Mouse (Mus musculus): Measurements from ENCODE around the gene Coro1a. TPM values are rescaled to one million over a fixed set of nuclear protein-coding genes. Genes with fewer than 3 reads are reported as not detected.
"Not testable (repeated sequence)": the region's sequence is repeated elsewhere in the genome, so short reads cannot be mapped to it uniquely, and the experiment has no call there.

Gene Coro1a
- polyA plus RNA-seq, 1 experiment, result 229 TPM

- H3K4me3 ChIP-seq (replicated peaks; ENCODE audit: extremely low read depth, low read depth, low read length), result no peak overlapping the region
- H3K4me1 ChIP-seq (ENCODE audit: control insufficient read depth, insufficient read depth, low read length), result peaks cover 9% of the 10 kb centered on the region
- peak; percentile 86 for DNase-seq
- WGBS, result 11% methylated on average over 3 of the region's 3 CpGs
- TF ChIP-seq POLR2A (IDR thresholded peaks at IDR 0.05; ENCODE audit: borderline replicate concordance, extremely low read depth, low read depth, low read length) (no peak), CTCF (IDR thresholded peaks at IDR 0.05; ENCODE audit: insufficient read depth, low read length) (peak; percentile 87)
Measured at GRCm38 (mm10) chr7:126693256-126693655, 14.3 kb downstream of the Coro1a start.

GRCm38 (mm10) chr7:126692426-126692825 is 15.2 kb downstream of the Coro1a start:
- no peak for DNase-seq
- TF ChIP-seq POLR2A (IDR thresholded peaks at IDR 0.05; ENCODE audit: borderline replicate concordance, extremely low read depth, low read depth, low read length) (no peak), CTCF (IDR thresholded peaks at IDR 0.05; ENCODE audit: insufficient read depth, low read length) (no peak)
- H3K4me3 ChIP-seq (replicated peaks; ENCODE audit: extremely low read depth, low read depth, low read length), result no peak overlapping the region
- H3K4me1 ChIP-seq (ENCODE audit: control insufficient read depth, insufficient read depth, low read length), result peaks cover 9% of the 10 kb centered on the region
- WGBS, result 96% methylated on average over 26 of the region's 26 CpGs

- Histone ChIP-seq H3K4me1 (ENCODE audit: control insufficient read depth, insufficient read depth, low read length) (peaks cover 8% of the 10 kb centered on the region), H3K4me3 (replicated peaks; ENCODE audit: extremely low read depth, low read depth, low read length) (no peak overlapping the region)
- 79% methylated on average over 5 of the region's 5 CpGs for WGBS
- TF ChIP-seq CTCF (IDR thresholded peaks at IDR 0.05; ENCODE audit: insufficient read depth, low read length) (no peak), POLR2A (IDR thresholded peaks at IDR 0.05; ENCODE audit: borderline replicate concordance, extremely low read depth, low read depth, low read length) (no peak)
- DNase-seq, result no peak
Measured at GRCm38 (mm10) chr7:126691676-126692075, 15.9 kb downstream of the Coro1a start.

GRCm38 (mm10) chr7:126690737-126691136 is 16.9 kb downstream of the Coro1a start:
- 80% methylated on average over 3 of the region's 3 CpGs for WGBS
- no peak for DNase-seq
- Histone ChIP-seq H3K4me3 (replicated peaks; ENCODE audit: extremely low read depth, low read depth, low read length) (no peak overlapping the region), H3K4me1 (ENCODE audit: control insufficient read depth, insufficient read depth, low read length) (peaks cover 3% of the 10 kb centered on the region)
- TF ChIP-seq POLR2A (IDR thresholded peaks at IDR 0.05; ENCODE audit: borderline replicate concordance, extremely low read depth, low read depth, low read length) (no peak), CTCF (IDR thresholded peaks at IDR 0.05; ENCODE audit: insufficient read depth, low read length) (no peak)

GRCm38 (mm10) chr7:126689021-126689420 is 18.6 kb downstream of the Coro1a start:
- Histone ChIP-seq H3K4me3 (replicated peaks; ENCODE audit: extremely low read depth, low read depth, low read length) (no peak overlapping the region), H3K4me1 (ENCODE audit: control insufficient read depth, insufficient read depth, low read length) (no peaks in the 10 kb centered on the region; the same call in 1 of the 2 replicates)
- no peak for TF ChIP-seq POLR2A (IDR thresholded peaks at IDR 0.05; ENCODE audit: borderline replicate concordance, extremely low read depth, low read depth, low read length)
- TF ChIP-seq CTCF (IDR thresholded peaks at IDR 0.05; ENCODE audit: insufficient read depth, low read length), result no peak
- DNase-seq, result no peak
- 63% methylated on average over 3 of the region's 3 CpGs for WGBS

- 78% methylated on average over 4 of the region's 4 CpGs for WGBS
- not testable (repeated sequence) for DNase-seq; H3K4me1 ChIP-seq (ENCODE audit: control insufficient read depth, insufficient read depth, low read length); H3K4me3 ChIP-seq (replicated peaks; ENCODE audit: extremely low read depth, low read depth, low read length)
Measured at GRCm38 (mm10) chr7:126688156-126688555, 19.4 kb downstream of the Coro1a start.

GRCm38 (mm10) chr7:126681221-126681620 is 26.4 kb downstream of the Coro1a start:
- DNase-seq, result no peak
- 73% methylated on average over 5 of the region's 5 CpGs for WGBS

GRCm38 (mm10) chr7:126679683-126680082 is 27.9 kb downstream of the Coro1a start:
- no peak for DNase-seq
- WGBS, result 88% methylated on average over 5 of the region's 5 CpGs

More at GRCm38 (mm10) chr7:126681221-126681620, 26.4 kb downstream of the Coro1a start:
- TF ChIP-seq POLR2A (IDR thresholded peaks at IDR 0.05; ENCODE audit: borderline replicate concordance, extremely low read depth, low read depth, low read length) (no peak), CTCF (IDR thresholded peaks at IDR 0.05; ENCODE audit: insufficient read depth, low read length) (no peak)
- Histone ChIP-seq H3K4me1 (ENCODE audit: control insufficient read depth, insufficient read depth, low read length) (peaks cover 15% of the 10 kb centered on the region), H3K4me3 (replicated peaks; ENCODE audit: extremely low read depth, low read depth, low read length) (no peak overlapping the region)

GRCm38 (mm10) chr7:126678545-126679341 is 28.8 kb downstream of the Coro1a start:
- peaks cover 26% of the 10 kb centered on the region for H3K4me1 ChIP-seq (ENCODE audit: control insufficient read depth, insufficient read depth, low read length)
- no peak overlapping the region for H3K4me3 ChIP-seq (replicated peaks; ENCODE audit: extremely low read depth, low read depth, low read length)
- no peak for DNase-seq
- 58% methylated on average over 8 of the region's 8 CpGs for whole genome bisulfite sequencing
- TF ChIP-seq CTCF (IDR thresholded peaks at IDR 0.05; ENCODE audit: insufficient read depth, low read length), result no peak
- no peak for TF ChIP-seq POLR2A (IDR thresholded peaks at IDR 0.05; ENCODE audit: borderline replicate concordance, extremely low read depth, low read depth, low read length)

More at GRCm38 (mm10) chr7:126679683-126680082, 27.9 kb downstream of the Coro1a start:
- Histone ChIP-seq H3K4me3 (replicated peaks; ENCODE audit: extremely low read depth, low read depth, low read length) (no peak overlapping the region), H3K4me1 (ENCODE audit: control insufficient read depth, insufficient read depth, low read length) (peaks cover 22% of the 10 kb centered on the region)
- TF ChIP-seq POLR2A (IDR thresholded peaks at IDR 0.05; ENCODE audit: borderline replicate concordance, extremely low read depth, low read depth, low read length) (no peak), CTCF (IDR thresholded peaks at IDR 0.05; ENCODE audit: insufficient read depth, low read length) (no peak)

- no peak for DNase-seq
- TF ChIP-seq CTCF (IDR thresholded peaks at IDR 0.05; ENCODE audit: insufficient read depth, low read length) (no peak), POLR2A (IDR thresholded peaks at IDR 0.05; ENCODE audit: borderline replicate concordance, extremely low read depth, low read depth, low read length) (no peak)
- WGBS, result 35% methylated on average over 4 of the region's 4 CpGs
- Histone ChIP-seq H3K4me1 (ENCODE audit: control insufficient read depth, insufficient read depth, low read length) (peaks cover 26% of the 10 kb centered on the region), H3K4me3 (replicated peaks; ENCODE audit: extremely low read depth, low read depth, low read length) (no peak overlapping the region)
Measured at GRCm38 (mm10) chr7:126676631-126677220, 30.9 kb downstream of the Coro1a start.

Measured in lung, adult 2 months (tissue).